Mouse (Mus musculus): ENCODE measurements around the gene Gm8879. TPM values are rescaled to one million over a fixed set of nuclear protein-coding genes. Genes with fewer than 3 reads are reported as not detected.

The Gm8879 gene
- polyA plus RNA-seq (2015; fragmentation: Illumina TruSeq; extraction: RNeasy Lipid Tissue Mini Kit (QIAGEN cat#74804); ENCODE audit: insufficient read depth, low replicate concordance), result not detected

DNA sequence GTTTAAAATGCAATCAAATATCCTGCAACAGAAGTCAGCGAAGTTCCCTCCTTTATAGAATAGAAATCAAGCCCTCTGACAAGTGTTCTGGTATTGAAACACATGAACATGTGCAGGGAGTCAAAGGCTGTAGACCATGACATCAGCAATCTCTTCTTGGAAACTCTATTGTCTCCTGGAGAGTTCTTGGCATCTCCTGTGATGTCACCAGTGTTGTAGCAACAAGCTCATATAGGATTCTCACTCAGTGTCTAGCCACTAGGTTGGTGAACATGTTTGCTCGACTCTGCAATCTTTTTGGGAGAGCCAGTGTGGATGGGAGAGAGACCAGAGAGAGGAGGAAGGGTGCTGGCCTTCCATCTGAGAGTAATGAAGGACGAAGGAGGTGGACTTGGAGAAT, at the start of gene Gm8879:
Gm8879 (plus strand) TSS at position 301 of the 400 bp plus-strand sequence.

Other genes with a start within 250 kb of the Gm8879 start
- gene Gm8871, start 179.8 kb upstream of the Gm8879 start, polyA plus RNA-seq (2015; fragmentation: Illumina TruSeq; extraction: RNeasy Lipid Tissue Mini Kit (QIAGEN cat#74804); ENCODE audit: insufficient read depth, low replicate concordance), result not detected
- gene Gm8857, start 179.8 kb upstream of the Gm8879 start, polyA plus RNA-seq (2015; fragmentation: Illumina TruSeq; extraction: RNeasy Lipid Tissue Mini Kit (QIAGEN cat#74804); ENCODE audit: insufficient read depth, low replicate concordance), result not detected
- gene Gm5861, start 55.4 kb downstream of the Gm8879 start, polyA plus RNA-seq (2015; fragmentation: Illumina TruSeq; extraction: RNeasy Lipid Tissue Mini Kit (QIAGEN cat#74804); ENCODE audit: insufficient read depth, low replicate concordance), result not detected
- gene Gm8890, start 128.4 kb downstream of the Gm8879 start, polyA plus RNA-seq (2015; fragmentation: Illumina TruSeq; extraction: RNeasy Lipid Tissue Mini Kit (QIAGEN cat#74804); ENCODE audit: insufficient read depth, low replicate concordance), result not detected
- gene Speer1, start 213.9 kb downstream of the Gm8879 start, polyA plus RNA-seq (2015; fragmentation: Illumina TruSeq; extraction: RNeasy Lipid Tissue Mini Kit (QIAGEN cat#74804); ENCODE audit: insufficient read depth, low replicate concordance), result not detected